Mouse (Mus musculus) splenic B cell, adult 2 months (primary cell): ENCODE data around the gene Nhlrc1.

Source experiments
- DNase-seq: peaks from one replicate; pipeline ENCODE4 v3.0.0-alpha.2; 2011; ENCODE audit warnings: low read depth, low spot score
- H3K27me3 ChIP-seq: 2 replicates; pipeline ENCODE4 v1.6.1; 2012; ENCODE audit warnings: mild to moderate bottlenecking, low read length, moderate library complexity, mixed read lengths; ENCODE audit not compliant: control insufficient read depth, poor library complexity, insufficient read depth, severe bottlenecking
- H3K36me3 ChIP-seq: 2 replicates; pipeline ENCODE4 v1.6.1; 2012; ENCODE audit warnings: mild to moderate bottlenecking, low read length, moderate library complexity, mixed read lengths; ENCODE audit not compliant: control insufficient read depth, poor library complexity, insufficient read depth, severe bottlenecking

Gene Nhlrc1

GRCm38 (mm10) chr13:46983878-46984277 lies 30.8 kb downstream of the Nhlrc1 start:
- DNase-seq, result peak; percentile 49
- Histone ChIP-seq H3K36me3 (no peaks in the 10 kb centered on the region), H3K27me3 (no peaks in the 10 kb centered on the region; the same call in 1 of the 2 replicates)

GRCm38 (mm10) chr13:46979836-46980490 lies 34.7 kb downstream of the Nhlrc1 start:
- Histone ChIP-seq H3K27me3 (no peaks in the 10 kb centered on the region; the same call in 1 of the 2 replicates), H3K36me3 (no peaks in the 10 kb centered on the region)
- no peak for DNase-seq

GRCm38 (mm10) chr13:46976532-46976931 lies 38.1 kb downstream of the Nhlrc1 start:
- DNase-seq, result no peak
- Histone ChIP-seq H3K27me3 (no peaks in the 10 kb centered on the region; the same call in 1 of the 2 replicates), H3K36me3 (no peaks in the 10 kb centered on the region)

- Histone ChIP-seq H3K27me3 (no peaks in the 10 kb centered on the region), H3K36me3 (no peaks in the 10 kb centered on the region)
- no peak for DNase-seq
Observed at GRCm38 (mm10) chr13:46975930-46976329, 38.7 kb downstream of the Nhlrc1 start.

- DNase-seq, result no peak
- Histone ChIP-seq H3K36me3 (no peaks in the 10 kb centered on the region), H3K27me3 (no peaks in the 10 kb centered on the region)
Observed at GRCm38 (mm10) chr13:46975031-46975551, 39.6 kb downstream of the Nhlrc1 start.

GRCm38 (mm10) chr13:46970286-46970945 lies 44.2 kb downstream of the Nhlrc1 start:
- DNase-seq, result no peak
- Histone ChIP-seq H3K36me3 (no peaks in the 10 kb centered on the region), H3K27me3 (no peaks in the 10 kb centered on the region)

- H3K36me3 ChIP-seq, result no peaks in the 10 kb centered on the region
- DNase-seq, result no peak
- no peaks in the 10 kb centered on the region for H3K27me3 ChIP-seq
Observed at GRCm38 (mm10) chr13:46968626-46969025, 46.0 kb downstream of the Nhlrc1 start.

- DNase-seq, result no peak
Observed at GRCm38 (mm10) chr13:46967308-46967707, 47.3 kb downstream of the Nhlrc1 start.

More at GRCm38 (mm10) chr13:46967308-46967707, 47.3 kb downstream of the Nhlrc1 start:
- H3K36me3 ChIP-seq, result no peaks in the 10 kb centered on the region
- H3K27me3 ChIP-seq, result no peaks in the 10 kb centered on the region
